Mouse (Mus musculus): Measurements from ENCODE around the gene Aloxe3. TPM values are rescaled to one million over a fixed set of nuclear protein-coding genes. Genes with fewer than 3 reads are reported as not detected.
"Not testable (repeated sequence)": the region's sequence is repeated elsewhere in the genome, so short reads cannot be mapped to it uniquely, and the experiment has no call there.

The Aloxe3 gene
- polyA plus RNA-seq (2012; rRNA removed), result 4.2 and 5.4 TPM in 2 replicates

DNA sequence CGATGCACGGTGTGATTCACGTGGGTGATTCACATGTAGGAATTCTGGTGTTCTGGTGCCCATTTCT lies at the start of gene Aloxe3:
TSS of gene Aloxe3 (plus strand) at position 45 of the 67 bp plus-strand sequence.
- no peak for DNase-seq (ENCODE audit: low spot score)

DNA sequence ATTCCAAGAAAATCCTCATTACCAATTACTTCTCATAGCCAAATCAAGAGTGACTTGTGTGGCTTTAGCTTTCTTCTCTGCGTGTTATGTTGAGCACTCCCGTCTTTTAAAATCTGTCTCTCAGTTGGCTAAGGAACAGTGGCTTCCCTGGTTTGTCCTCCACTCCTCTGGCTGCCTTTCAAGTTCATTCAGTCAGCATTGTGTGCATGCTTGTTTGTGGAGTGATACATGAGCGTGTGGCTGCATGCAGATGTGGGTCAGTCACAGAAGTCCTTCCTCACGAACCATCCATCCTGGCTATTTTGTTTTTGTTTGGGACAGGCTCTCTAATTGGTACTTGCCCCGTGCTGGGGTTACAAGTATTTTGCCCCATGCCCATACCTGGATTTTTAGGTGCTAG lies 49.1 kb upstream of the Aloxe3 start:
- DNase-seq (ENCODE audit: low spot score), result no peak

DNA sequence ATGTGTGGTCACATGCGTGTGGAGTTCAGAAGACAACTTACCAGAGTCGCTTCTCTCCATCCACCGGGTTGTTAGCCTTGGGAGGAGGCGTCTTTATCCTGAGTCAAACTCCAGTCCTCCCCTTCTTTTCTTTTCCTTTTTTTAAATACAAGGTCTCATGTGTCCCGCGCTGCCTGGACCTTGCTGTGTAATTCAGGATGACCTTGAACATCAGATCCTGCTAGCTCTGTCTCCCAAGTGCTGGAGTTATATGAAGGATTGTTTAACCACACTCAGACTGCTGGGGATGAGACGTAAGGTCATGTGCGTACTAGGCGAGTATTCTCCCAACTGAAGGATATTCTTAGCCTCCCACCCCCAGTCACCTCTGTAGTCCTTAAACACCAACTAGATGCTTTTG lies 48.4 kb upstream of the Aloxe3 start:
- no peak for DNase-seq (ENCODE audit: low spot score)

DNA sequence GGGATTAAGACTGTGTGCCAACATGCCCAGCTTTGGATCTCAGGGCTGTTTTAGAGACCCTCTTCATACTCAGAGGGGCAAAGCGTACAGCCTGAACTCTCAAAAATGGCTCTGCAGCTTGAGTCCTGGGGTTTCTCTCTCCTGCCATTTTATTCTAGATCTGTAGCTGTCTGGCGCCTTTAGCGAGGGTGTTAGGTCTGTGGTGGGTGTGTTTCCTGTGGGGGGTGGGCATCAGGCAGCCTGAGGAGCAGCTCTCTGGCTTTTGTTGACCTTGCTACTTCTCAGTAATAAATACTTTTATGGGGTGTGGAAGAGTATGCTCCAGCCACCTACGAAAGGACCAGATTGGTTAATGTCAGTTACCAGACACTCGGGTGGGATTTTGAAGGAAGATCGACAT lies 47.7 kb upstream of the Aloxe3 start:
- DNase-seq (ENCODE audit: low spot score), result no peak

DNA sequence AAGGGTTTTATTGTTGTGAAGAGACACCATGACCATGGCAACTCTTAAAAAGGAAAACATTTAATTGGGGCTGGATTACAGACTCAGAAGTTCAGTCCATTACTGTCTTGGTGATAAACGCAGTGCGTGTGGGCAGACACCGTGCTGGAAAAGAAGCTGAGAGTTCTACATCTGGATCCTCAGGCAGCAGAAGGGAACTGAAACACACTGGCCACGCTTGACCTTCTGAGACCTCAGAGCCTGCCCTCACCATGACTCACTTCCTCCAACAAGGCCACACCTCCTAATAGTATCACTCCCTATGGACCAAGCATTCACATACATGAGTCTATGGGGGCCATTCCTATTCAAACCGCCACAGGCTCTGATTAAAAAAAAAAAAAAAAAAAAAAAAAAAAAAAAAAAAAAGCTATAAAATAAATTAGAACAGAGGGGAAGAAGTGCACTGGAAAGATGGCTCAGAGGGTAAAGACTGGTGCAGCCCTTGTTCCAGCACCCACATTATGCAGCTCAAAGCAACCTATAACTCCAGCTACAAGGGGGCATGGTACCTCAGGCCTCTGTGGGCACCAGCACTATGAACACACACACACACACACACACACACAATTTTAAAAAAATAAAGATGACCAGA lies 46.8 kb upstream of the Aloxe3 start:
- DNase-seq (ENCODE audit: low spot score), result no peak

GRCm38 (mm10) chr11:69080102-69080854 lies 45.4 kb upstream of the Aloxe3 start:
- no peak for DNase-seq (ENCODE audit: low spot score)

DNA sequence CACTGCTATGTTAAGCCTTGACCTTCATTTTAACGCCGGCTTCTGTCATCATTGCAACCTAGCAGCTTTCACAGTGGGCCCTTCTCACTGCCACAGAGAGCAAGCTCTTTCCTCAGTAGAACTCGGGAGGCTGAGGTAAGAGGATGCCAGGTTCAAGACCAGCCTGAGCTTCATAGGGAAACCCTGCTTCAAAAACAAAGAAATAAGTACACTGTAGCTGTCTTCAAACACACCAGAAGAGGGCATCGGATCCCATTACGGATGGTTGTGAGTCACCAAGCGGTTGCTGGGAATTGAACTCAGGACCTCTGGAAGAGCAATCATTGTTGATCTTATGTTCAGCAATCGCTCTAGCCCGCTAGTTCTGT lies 44.9 kb upstream of the Aloxe3 start:
- DNase-seq (ENCODE audit: low spot score), result no peak

DNA sequence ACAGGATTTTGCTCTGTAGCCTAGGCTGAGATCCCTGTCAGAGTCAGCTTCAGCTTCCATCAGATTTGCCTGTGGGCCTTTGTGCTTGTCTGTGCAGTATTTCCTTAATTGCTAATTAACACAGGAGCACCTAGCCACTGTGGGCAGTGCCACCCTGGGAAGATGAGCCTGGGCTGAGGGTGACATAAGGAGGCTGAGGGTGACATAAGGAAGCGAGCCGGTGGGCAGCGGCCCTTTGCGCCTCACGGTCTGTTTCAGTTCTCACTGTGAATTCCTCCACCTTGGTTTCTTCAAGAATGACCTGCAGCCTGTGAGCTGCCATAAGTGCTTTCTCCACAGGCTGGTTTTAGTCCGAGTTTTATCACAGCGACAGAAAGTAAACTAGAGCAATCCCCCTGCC lies 44.1 kb upstream of the Aloxe3 start:
- DNase-seq (ENCODE audit: low spot score), result no peak

DNA sequence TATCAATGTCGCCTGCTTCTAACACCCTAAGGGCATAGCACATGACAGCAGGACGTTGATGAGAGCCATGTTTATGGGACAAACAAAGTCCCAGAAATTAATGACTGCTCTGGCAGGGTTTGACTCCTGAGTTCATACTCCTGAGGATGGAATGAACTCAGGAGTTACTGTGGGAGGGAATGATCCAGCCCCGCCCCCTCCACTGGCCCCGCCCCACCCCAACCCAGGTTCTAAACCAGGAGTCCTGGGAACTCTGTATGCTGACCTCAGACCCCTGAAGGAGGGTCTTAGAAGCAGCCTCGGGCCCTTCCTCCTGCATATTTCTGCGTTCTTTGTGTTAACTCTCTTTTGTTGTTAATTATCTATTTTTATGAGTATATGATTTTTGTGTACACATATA lies 40.1 kb upstream of the Aloxe3 start:
- no peak for DNase-seq (ENCODE audit: low spot score)

- DNase-seq (ENCODE audit: low spot score), result no peak
Measured at GRCm38 (mm10) chr11:69086390-69086789, 39.3 kb upstream of the Aloxe3 start.

- no peak for DNase-seq (ENCODE audit: low spot score)
Measured at GRCm38 (mm10) chr11:69087082-69087481, 38.6 kb upstream of the Aloxe3 start.

- DNase-seq (ENCODE audit: low spot score), result no peak
Measured at GRCm38 (mm10) chr11:69087597-69087996, 38.1 kb upstream of the Aloxe3 start.

- peak; percentile 91 for DNase-seq (ENCODE audit: low spot score)
Measured at GRCm38 (mm10) chr11:69088103-69088855, 37.4 kb upstream of the Aloxe3 start, which contains the start of gene Vamp2. Gene Vamp2 (plus strand): TSS chr11:69088490.

DNA sequence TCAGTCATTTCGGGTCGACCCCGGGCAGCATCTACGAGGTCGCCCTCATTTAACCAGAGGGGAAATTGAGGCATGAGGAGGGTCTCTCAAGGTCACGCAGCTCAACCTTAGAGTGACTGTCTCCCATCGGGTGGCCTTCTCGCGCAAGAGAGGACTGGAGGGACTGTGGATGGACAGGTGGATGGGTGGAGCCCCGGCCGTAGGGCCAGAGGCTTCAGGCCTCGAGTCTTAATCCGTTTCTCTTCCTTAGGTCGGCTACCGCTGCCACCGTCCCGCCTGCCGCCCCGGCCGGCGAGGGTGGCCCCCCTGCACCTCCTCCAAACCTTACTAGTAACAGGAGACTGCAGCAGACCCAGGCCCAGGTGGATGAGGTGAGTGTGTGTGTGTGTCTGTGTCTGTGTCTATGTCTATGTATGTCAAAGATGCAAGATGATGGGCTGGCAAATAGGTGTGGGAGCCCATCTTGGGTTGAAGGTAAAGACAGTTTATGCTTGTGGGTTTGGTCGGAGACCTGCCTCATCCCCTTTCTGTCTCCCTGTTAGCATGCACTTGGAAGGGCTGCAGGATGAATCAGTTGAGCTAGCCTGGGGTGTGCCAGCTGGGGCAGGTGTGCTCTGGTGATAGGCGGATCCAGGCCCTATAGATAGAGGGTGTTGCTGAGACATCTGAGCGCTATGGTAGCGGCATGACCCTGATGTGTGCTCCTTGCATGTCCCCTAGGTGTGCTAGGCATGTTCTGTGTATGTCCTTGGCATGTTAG lies 36.7 kb upstream of the Aloxe3 start:
- DNase-seq (ENCODE audit: low spot score), result no peak

DNA sequence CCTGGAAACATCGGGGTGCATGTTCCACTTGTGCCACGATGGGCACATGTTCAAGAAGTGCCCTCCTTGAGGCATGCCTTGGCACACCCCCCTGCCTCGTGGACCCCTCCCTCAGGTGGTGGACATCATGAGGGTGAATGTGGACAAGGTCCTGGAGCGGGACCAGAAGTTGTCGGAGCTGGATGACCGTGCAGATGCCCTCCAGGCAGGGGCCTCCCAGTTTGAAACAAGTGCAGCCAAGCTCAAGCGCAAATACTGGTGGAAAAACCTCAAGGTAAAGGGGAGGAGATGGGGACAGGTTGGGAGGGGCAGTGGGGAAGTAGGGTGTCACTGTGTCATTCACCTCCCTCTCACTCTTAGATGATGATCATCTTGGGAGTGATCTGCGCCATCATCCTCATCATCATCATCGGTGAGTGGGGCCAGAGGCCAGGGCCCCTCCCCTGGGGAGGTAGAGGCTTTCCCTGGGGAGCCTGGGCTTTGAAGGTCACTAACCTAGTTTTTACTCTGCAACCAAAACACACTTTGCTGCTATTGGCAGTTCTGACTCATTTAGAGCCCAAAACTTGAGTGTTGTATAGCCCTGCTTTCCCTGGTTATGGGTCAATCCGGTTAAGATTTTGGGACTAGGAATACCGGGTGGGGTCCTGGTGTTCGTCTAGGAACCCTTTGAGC lies 35.9 kb upstream of the Aloxe3 start:
- DNase-seq (ENCODE audit: low spot score), result no peak

- DNase-seq (ENCODE audit: low spot score), result no peak
Measured at GRCm38 (mm10) chr11:69090367-69090766, 35.3 kb upstream of the Aloxe3 start.

GRCm38 (mm10) chr11:69091566-69092385 lies 33.9 kb upstream of the Aloxe3 start:
- DNase-seq (ENCODE audit: low spot score), result no peak

DNA sequence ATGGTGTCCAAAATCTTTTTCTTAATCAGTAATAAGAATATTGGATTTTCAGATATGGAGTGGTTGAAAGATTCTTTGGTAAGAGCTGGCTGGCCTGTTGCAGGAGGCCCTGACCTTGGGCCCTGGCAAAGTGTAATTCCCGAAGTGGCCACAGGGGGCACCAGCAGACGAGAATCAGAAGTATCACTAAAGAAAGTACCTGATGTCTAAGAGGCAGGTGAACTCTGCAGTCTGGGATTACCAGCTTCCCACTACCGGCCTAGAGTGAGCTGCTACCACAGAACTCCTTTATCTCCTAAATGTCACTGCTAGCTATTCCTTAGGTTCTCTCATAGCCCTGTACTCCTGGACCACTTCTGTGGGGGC lies 33.3 kb upstream of the Aloxe3 start:
- DNase-seq (ENCODE audit: low spot score), result peak; percentile 81

DNA sequence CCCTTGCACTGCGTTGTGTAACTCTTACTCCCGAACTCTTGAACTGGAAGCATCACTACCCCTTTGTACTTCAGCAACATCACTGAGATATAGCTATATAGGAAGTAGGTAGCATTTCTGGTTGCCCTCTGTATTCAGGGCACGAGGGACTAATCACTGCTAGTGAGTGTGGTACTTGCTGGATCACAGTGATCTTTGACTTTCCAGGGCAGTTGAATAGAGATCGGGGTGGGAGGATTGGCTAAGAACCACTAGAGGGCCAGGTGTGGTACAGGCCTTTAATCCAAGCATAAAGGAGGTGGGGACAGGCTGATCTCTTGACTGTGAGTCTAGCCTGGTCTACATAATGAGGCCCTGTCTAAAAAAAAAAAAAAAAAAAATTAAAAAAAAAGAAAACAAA lies 32.8 kb upstream of the Aloxe3 start:
- DNase-seq (ENCODE audit: low spot score), result no peak

- not testable (repeated sequence) for DNase-seq (ENCODE audit: low spot score)
Measured at GRCm38 (mm10) chr11:69093856-69094255, 31.8 kb upstream of the Aloxe3 start.

DNA sequence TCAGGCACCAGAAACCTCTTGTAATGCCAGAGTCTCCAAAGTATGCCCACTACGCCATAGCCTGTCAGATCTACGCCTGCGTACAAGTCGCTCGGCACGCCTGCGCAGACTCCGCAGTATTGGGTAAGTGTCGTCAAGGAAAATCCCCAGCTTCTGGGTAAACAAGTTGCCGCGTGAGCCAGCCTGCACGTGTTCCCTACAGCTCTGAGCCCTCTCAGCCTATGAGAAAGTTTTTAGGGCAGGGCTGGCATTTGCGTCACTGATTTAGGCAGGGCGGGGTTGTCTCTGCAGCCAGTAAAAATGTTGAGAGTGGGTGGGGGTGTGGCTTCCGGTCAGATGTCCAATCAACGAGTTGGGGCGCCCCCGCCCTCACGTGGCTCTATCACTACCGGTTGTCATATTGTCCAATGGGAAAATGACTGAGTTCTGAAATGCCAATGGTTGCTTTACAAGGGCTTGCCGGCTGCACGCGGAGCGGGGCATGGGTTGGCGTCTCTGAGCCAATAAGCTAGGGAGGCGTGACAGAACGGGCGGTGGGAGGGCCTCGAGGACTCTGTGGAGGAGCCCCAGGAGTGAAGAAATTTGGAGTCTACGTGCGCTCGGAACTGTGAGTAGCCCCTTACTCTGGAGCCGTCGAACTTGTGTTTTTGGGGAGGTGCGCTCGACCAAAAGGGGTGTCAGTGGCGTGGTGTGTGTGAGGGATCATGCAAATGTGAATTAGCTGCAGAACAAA lies 30.8 kb upstream of the Aloxe3 start, which contains the start of gene Per1:
TSS of gene Per1 (plus strand) at position 521 of the 733 bp plus-strand sequence.
- peak; percentile 86 for DNase-seq (ENCODE audit: low spot score)
